Mouse (Mus musculus): ENCODE measurements around the gene Susd4.

- no peak for TF ChIP-seq POLR2A (IDR thresholded peaks at IDR 0.05; ENCODE audit: low read depth, low read length)
- no peak for TF ChIP-seq CTCF (IDR thresholded peaks at IDR 0.05; ENCODE audit: extremely low read depth, insufficient read depth, insufficient read length, insufficient replicate concordance)
Observed at GRCm38 (mm10) chr1:182727541-182727940, 36.1 kb upstream of the Susd4 start.

Data from spleen, adult 2 months (tissue).